Mouse (Mus musculus): ENCODE data around the gene Txnip.

DNA sequence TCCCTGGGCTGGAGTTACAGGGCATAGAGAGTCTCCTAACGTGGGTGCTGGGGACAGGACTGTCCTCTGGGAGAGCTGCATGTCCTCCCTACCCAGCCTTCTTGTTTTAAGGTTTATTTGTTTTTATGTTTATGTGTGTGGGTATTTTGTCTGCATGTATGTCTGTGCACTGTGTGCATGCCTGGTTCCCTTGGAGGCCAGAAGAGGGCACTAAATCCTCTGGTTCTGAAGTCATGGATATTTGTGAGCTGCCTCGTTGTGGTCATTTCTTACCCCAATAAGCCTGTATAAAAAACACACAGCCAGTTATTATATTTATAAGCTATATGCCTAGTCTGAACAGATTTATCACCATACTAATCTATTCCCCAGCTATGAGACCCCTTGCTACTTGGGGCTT is 23.5 kb upstream of the Txnip start:
- TF ChIP-seq CTCF (IDR thresholded peaks at IDR 0.05; ENCODE audit: control insufficient read depth, insufficient read depth, insufficient replicate concordance, low read depth, low read length) (no peak), POLR2A (IDR thresholded peaks at IDR 0.05; ENCODE audit: control insufficient read depth, low read depth, low read length) (no peak)
